Mouse (Mus musculus): Measurements from ENCODE around the gene Sh3kbp1. TPM values are rescaled to one million over a fixed set of nuclear protein-coding genes. Genes with fewer than 3 reads are reported as not detected.

Gene Sh3kbp1
- polyA plus RNA-seq, 2 experiments = 26.7 to 49.8 TPM

DNA sequence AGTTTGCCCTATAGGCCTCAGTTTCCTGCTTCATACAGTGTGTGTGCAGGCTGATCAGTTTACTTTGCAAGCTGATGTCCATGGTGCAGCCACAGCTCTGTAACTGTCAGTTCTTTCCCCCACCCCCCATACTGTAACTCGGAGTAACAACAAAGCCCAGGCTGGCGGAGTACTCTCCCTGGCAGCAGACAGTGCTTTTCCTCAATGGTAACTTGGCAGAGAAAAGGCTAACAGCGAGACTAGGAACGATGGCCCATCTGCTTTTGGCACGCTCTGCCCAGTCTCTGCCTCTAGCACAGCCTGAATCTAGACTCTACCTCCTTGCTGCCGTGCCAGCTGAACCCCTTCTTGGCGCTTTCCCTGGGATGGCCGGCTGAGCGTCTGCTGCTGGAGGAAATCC is 336.9 kb downstream of the Sh3kbp1 start:
- Histone ChIP-seq H3K4me1 (ENCODE audit: control insufficient read depth, insufficient read depth, low read length) (no peaks in the 10 kb centered on the region), H3K36me3 (ENCODE audit: control insufficient read depth, insufficient read depth, low read length) (no peaks in the 10 kb centered on the region), H3K27ac (replicated peaks; ENCODE audit: low read depth, low read length) (no peak overlapping the region), H3K9me3 (ENCODE audit: control insufficient read depth, low read length) (no peaks in the 10 kb centered on the region), H3K4me2 (replicated peaks; ENCODE audit: low read depth, low read length, severe bottlenecking) (no peak overlapping the region), H3K27me3 (ENCODE audit: control insufficient read depth, insufficient read depth, low read length) (no peaks in the 10 kb centered on the region), H3K9ac (ENCODE audit: low read depth, low read length, severe bottlenecking) (no peak overlapping the region), H3K4me3 (replicated peaks; ENCODE audit: low read length) (no peak overlapping the region)
- no peak for TF ChIP-seq POLR2A (IDR thresholded peaks at IDR 0.05; ENCODE audit: borderline replicate concordance, extremely low read depth, insufficient read depth, insufficient read length)
- no peak for DNase-seq (ENCODE audit: low spot score)
- WGBS = 80% methylated on average over 8 of the region's 9 CpGs
- no peak for ATAC-seq (ENCODE audit: low FRiP score, low read depth)

GRCm38 (mm10) chrX:159969025-159969424 is 342.0 kb downstream of the Sh3kbp1 start:
- Histone ChIP-seq H3K4me3 (replicated peaks; ENCODE audit: low read length) (no peak overlapping the region), H3K36me3 (ENCODE audit: control insufficient read depth, insufficient read depth, low read length) (no peaks in the 10 kb centered on the region), H3K27me3 (ENCODE audit: control insufficient read depth, insufficient read depth, low read length) (no peaks in the 10 kb centered on the region), H3K9ac (ENCODE audit: low read depth, low read length, severe bottlenecking) (no peak overlapping the region), H3K9me3 (ENCODE audit: control insufficient read depth, low read length) (no peaks in the 10 kb centered on the region), H3K4me2 (replicated peaks; ENCODE audit: low read depth, low read length, severe bottlenecking) (no peak overlapping the region), H3K27ac (replicated peaks; ENCODE audit: low read depth, low read length) (no peak overlapping the region), H3K4me1 (ENCODE audit: control insufficient read depth, insufficient read depth, low read length) (no peaks in the 10 kb centered on the region)
- DNase-seq (ENCODE audit: low spot score) (no peak), ATAC-seq (ENCODE audit: low FRiP score, low read depth) (no peak)
- TF ChIP-seq POLR2A (IDR thresholded peaks at IDR 0.05; ENCODE audit: borderline replicate concordance, extremely low read depth, insufficient read depth, insufficient read length) = no peak
- 73% methylated on average over 2 of the region's 2 CpGs for WGBS

DNA sequence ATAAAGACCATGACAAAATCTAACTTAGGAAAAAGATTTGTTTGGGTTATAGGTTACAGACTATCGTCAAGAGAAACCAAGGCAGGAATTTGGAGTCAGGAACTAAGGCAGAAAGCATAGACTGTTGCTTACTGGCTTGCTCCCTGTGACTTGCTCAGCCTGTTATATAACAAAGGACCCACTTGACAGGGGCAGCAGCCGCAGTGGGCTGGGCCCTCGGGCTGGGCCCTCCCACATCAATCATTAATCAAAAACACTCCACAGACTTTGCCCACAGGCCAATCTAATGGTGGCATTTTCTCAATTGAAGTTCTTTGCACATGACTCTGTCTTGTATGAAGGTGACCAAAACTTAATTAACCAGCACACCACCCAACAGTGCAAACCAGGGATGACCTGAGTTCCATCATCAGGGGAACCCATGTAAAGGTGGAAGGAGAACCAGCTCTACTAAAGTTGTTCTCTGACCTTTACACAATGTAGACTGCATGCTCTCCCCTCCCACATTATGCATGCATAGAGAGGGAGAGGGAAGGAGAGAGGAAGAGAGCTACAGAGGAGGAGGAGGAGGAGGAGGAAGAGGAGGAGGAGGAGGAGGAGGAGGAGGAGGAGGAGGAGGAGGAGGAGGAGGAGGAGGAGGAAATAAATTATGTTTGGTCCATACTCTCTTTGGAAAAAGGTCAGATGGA is 344.2 kb downstream of the Sh3kbp1 start:
- DNase-seq (ENCODE audit: low spot score) = no peak
- TF ChIP-seq POLR2A (IDR thresholded peaks at IDR 0.05; ENCODE audit: borderline replicate concordance, extremely low read depth, insufficient read depth, insufficient read length) = no peak
- no peaks in the 10 kb centered on the region for H3K4me1 ChIP-seq (ENCODE audit: control insufficient read depth, insufficient read depth, low read length)
- no peak for ATAC-seq (ENCODE audit: low FRiP score, low read depth)
- 59% methylated on average over 3 of the region's 3 CpGs for WGBS
- H3K4me2 ChIP-seq (replicated peaks; ENCODE audit: low read depth, low read length, severe bottlenecking) = no peak overlapping the region
- H3K9ac ChIP-seq (ENCODE audit: low read depth, low read length, severe bottlenecking) = no peak overlapping the region
- H3K36me3 ChIP-seq (ENCODE audit: control insufficient read depth, insufficient read depth, low read length) = no peaks in the 10 kb centered on the region
- no peak overlapping the region for H3K27ac ChIP-seq (replicated peaks; ENCODE audit: low read depth, low read length)
- no peak overlapping the region for H3K4me3 ChIP-seq (replicated peaks; ENCODE audit: low read length)
- no peaks in the 10 kb centered on the region for H3K27me3 ChIP-seq (ENCODE audit: control insufficient read depth, insufficient read depth, low read length)
- no peaks in the 10 kb centered on the region for H3K9me3 ChIP-seq (ENCODE audit: control insufficient read depth, low read length)

- Histone ChIP-seq H3K9me3 (ENCODE audit: control insufficient read depth, low read length) (no peaks in the 10 kb centered on the region), H3K4me3 (replicated peaks; ENCODE audit: low read length) (no peak overlapping the region), H3K27ac (replicated peaks; ENCODE audit: low read depth, low read length) (no peak overlapping the region), H3K9ac (ENCODE audit: low read depth, low read length, severe bottlenecking) (no peak overlapping the region), H3K27me3 (ENCODE audit: control insufficient read depth, insufficient read depth, low read length) (no peaks in the 10 kb centered on the region), H3K4me2 (replicated peaks; ENCODE audit: low read depth, low read length, severe bottlenecking) (no peak overlapping the region), H3K4me1 (ENCODE audit: control insufficient read depth, insufficient read depth, low read length) (no peaks in the 10 kb centered on the region), H3K36me3 (ENCODE audit: control insufficient read depth, insufficient read depth, low read length) (no peaks in the 10 kb centered on the region)
- DNase-seq (ENCODE audit: low spot score) = peak; percentile 35
- ATAC-seq (ENCODE audit: low FRiP score, low read depth) = no peak
- no peak for TF ChIP-seq POLR2A (IDR thresholded peaks at IDR 0.05; ENCODE audit: borderline replicate concordance, extremely low read depth, insufficient read depth, insufficient read length)
- WGBS = 21% methylated on average over 5 of the region's 5 CpGs
Measured at GRCm38 (mm10) chrX:159973730-159974129, 346.7 kb downstream of the Sh3kbp1 start.

DNA sequence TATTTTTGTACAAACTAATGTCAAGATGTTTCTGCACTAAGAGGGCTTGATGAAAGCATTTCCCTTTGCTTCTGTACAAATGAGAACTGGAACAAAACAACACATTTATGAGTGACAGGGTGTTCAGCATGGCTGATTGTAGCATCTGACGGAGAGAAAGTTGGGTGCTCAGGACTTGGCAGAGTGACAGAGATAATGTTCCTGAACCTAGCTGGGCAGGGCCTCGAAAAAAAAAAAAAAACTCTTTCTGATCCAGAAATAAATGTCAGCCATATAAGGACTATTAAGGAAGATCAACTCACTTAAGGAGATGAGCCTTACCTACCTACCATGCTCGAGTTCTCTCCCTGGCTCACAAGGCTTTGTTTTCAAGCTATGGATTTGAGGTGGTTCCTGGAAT is 349.2 kb downstream of the Sh3kbp1 start:
- DNase-seq (ENCODE audit: low spot score) = no peak
- 66% methylated on average over 3 of the region's 3 CpGs for WGBS
- H3K9ac ChIP-seq (ENCODE audit: low read depth, low read length, severe bottlenecking) = no peak overlapping the region
- TF ChIP-seq POLR2A (IDR thresholded peaks at IDR 0.05; ENCODE audit: borderline replicate concordance, extremely low read depth, insufficient read depth, insufficient read length) = no peak
- no peak for ATAC-seq (ENCODE audit: low FRiP score, low read depth)
- no peak overlapping the region for H3K27ac ChIP-seq (replicated peaks; ENCODE audit: low read depth, low read length)
- H3K4me3 ChIP-seq (replicated peaks; ENCODE audit: low read length) = no peak overlapping the region
- H3K4me1 ChIP-seq (ENCODE audit: control insufficient read depth, insufficient read depth, low read length) = no peaks in the 10 kb centered on the region
- no peak overlapping the region for H3K4me2 ChIP-seq (replicated peaks; ENCODE audit: low read depth, low read length, severe bottlenecking)
- no peaks in the 10 kb centered on the region for H3K9me3 ChIP-seq (ENCODE audit: control insufficient read depth, low read length)
- H3K27me3 ChIP-seq (ENCODE audit: control insufficient read depth, insufficient read depth, low read length) = no peaks in the 10 kb centered on the region
- H3K36me3 ChIP-seq (ENCODE audit: control insufficient read depth, insufficient read depth, low read length) = no peaks in the 10 kb centered on the region
